Mouse (Mus musculus) layer of hippocampus, adult 11-12 months (tissue): Measurements from ENCODE around the gene Tubb4b.

ENCODE experiments used
- DNase-seq: peaks from one replicate; pipeline ENCODE4 v3.0.0; 2022; ENCODE audit warnings: low spot score

The Tubb4b gene

GRCm38 (mm10) chr2:25224766-25225752, 557 bp upstream of the Tubb4b start:
- DNase-seq: peak; percentile 99

DNA sequence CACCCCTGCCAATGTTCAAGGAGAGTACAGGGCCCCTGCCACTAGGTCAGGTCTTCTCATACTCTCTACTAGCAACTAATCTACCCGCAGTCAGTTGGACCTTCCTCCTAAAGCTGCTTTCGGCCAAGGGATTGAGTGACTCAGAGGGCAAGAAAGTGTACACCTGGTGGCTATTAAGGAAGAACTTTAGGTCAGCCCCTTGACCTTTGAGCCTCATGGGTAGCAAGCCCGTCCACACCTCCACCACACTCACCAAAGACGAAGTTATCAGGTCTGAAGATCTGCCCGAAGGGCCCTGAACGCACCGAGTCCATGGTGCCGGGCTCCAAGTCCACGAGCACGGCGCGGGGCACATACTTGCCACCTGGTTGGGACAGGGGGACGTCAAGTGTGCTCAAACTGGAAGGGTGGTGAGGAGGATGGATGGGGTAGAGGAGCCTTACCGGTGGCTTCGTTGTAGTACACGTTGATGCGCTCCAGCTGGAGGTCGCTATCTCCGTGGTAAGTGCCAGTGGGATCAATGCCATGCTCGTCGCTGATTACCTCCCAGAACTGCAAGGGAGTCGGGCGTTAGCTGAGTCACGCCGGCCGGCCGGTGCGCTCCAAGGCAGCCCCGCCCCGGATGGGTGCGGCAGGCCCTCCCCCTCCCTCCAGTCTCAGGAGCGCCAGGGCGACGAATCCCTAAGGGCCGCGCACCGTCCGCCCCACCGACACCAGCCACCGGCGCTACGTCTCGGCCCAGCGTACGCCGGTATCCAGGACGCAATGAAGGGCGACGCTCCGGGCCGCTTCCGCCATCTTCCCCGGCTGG, 616 bp downstream of the Tubb4b start:
- peak; percentile 76 for DNase-seq

- no peak for DNase-seq
Measured at GRCm38 (mm10) chr2:25221331-25221772, 3.1 kb downstream of the Tubb4b start.

- DNase-seq: no peak
Measured at GRCm38 (mm10) chr2:25218445-25218844, 6.1 kb downstream of the Tubb4b start, which contains the start of gene Fam166a. TSS of gene Fam166a (plus strand) at chr2:25218745.

DNA sequence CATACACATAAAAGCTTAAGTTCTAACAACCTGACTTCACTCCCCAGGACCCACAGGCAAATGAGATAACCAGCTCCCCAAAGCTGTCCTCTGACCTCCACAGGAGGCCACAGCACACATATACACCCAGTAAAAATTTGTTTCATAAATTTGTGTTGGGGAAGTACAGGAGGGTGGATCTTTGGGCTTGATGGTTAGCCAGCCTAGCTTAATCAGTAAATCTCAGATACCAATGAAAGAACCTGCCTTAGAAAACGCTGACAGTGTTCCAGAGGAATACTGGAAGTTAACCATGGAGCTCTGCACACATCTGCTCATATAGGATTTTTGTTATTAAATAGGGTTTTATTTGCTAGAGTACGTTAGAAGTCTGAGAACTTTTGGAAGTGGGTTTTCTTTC, 6.8 kb downstream of the Tubb4b start:
- DNase-seq: no peak

GRCm38 (mm10) chr2:25214444-25214843, 10.1 kb downstream of the Tubb4b start, which contains the start of gene Stpg3:
TSS of gene Stpg3 (minus strand) at chr2:25214637.
- DNase-seq: no peak

- no peak for DNase-seq
Measured at GRCm38 (mm10) chr2:25213266-25213865, 11.1 kb downstream of the Tubb4b start.

DNA sequence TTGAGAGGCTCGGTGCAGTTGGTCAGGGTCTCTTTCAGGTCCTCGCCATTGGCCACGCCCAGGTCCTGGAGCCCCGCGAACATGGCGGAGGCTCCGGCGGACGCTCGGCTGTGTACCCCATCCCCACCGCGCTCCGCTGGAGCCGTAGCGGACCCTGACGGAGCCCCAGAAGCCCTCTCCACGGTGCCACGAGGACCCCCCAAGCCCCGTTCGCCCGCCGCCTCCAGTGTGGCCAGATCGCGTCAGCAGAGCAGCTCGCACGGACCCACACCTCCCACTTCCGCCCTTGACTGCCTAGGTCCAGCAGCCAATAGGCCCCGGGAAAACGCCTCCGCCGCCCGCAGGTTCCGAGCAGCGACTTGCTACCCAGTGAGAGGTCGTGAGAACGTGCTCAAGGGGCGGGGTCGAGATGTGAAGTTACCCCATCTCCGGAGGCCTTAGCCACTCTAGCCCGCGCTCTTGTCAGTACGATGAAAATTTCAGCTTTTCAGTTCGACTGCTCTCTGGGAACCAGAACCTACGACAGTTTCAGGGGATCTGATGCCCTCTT, 13.3 kb downstream of the Tubb4b start, which contains the start of gene Nelfb:
Nelfb (minus strand) TSS at position 369 of the 550 bp plus-strand sequence.
- peak; percentile 86 for DNase-seq

DNA sequence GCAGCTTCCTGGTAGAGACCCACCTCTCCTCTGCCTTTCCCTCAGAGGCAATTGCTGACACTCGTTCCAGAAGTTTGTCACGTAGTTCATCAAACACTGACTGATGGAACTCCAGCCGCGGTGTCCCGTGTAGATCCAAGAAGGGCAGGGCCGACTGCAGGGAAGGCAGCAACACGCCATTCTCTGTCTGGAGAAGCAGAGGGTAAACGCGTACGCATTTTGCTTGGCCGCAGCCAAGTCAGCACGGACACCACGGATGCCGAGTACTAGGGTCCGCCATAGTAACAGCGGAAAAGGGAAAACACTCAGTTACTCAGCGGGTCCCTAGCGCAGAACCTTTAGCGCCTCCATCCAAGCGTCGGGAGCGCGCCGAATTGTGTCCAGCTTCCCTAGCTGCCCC, 13.8 kb downstream of the Tubb4b start:
- no peak for DNase-seq

DNA sequence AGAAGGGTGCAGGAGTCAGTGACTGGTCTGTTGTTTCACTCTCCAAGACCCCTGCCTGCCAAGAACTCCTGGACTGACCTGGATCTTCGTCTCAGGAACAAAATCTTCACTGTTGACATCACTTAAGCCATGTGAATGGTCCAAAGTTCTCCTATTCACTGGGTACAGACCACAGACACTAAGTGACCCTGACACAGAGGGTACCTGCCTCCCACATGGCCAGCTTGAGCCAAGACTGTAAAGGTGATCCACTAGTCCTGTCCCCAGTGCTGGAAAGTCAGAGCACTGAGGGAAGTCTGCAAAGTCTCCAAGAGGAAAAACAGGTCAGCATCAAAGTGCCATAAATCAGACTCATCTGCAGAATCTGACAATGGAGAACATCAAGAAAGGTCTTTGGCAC, 16.9 kb downstream of the Tubb4b start:
- no peak for DNase-seq

GRCm38 (mm10) chr2:25203631-25204214, 20.8 kb downstream of the Tubb4b start:
- DNase-seq: no peak

DNA sequence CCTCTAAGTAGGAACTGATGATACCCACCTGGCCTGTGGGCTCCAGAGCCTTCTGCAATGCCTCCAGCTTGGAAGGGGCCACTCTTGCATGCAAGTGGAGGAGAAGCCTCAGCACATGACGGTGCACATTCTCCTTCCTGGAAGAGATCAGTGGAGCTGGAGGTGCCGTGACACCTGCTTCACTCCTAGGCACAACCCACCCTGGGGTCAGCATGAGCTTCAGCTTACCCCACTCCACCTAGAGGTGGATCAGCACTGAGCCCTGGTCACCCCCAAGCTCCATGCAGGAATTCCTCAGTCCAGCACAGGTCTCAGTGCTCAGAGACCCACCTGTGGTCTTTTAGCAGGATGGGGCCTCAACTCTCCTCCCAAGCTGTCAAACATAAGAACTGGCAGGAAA, 23.9 kb downstream of the Tubb4b start:
- DNase-seq: no peak

DNA sequence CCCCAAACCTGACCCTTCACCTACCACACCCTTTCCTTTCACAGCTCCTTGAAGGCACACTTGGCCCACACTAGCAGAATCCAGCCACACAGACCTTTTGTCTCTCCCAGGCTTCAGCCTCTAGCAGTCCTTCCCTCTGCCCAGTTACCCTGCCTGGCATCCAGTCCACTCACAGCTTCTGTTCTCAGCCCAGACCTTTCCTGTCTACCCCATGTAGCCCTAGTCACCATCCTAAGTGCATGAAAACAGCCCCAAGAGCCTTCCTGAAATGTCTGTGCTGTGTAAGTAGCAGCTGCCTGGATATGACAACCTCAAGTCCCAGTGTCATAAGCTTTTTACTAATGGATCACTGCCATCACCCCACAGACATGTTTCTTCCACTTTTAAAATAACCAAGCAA, 26.6 kb downstream of the Tubb4b start:
- no peak for DNase-seq

GRCm38 (mm10) chr2:25197191-25197590, 27.3 kb downstream of the Tubb4b start:
- DNase-seq: no peak

GRCm38 (mm10) chr2:25196172-25196954, 28.1 kb downstream of the Tubb4b start, which contains the start of gene Tor4a:
TSS of gene Tor4a (minus strand) at chr2:25196886.
- DNase-seq: peak; percentile 49

GRCm38 (mm10) chr2:25195211-25196156, 29.0 kb downstream of the Tubb4b start:
- no peak for DNase-seq

DNA sequence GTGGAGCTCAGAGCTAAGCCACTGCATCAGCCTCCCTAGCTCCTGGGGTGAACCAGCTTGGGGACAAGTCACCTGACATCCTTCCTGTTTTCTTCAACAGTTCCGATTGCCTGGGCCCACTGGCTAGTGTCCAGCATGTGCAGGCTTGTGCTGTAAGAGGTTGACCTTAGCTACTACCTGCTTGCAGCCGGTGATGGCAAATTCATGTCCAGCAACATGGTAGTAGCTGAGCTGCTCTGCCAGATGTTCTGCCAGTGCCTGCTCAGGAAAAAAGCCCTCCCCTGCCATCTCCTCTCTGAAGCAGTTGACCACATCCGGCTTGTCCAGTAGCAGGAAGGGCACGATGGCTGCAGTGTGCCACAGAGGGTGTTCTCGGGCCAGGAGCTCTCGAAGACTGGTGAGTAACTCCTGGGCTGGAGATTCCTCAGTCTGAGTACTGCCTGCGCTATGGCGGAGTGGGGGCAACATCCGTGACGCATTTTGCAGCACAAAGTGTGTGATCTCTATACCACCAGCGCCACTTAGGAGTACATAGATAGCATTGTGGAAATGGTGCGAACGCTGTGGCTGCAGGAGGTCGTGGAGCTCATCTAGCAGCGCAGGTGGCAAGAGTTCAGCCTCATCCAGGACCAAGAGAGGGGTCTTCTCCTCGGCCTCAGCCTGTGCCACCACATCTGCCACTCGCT, 29.9 kb downstream of the Tubb4b start:
- DNase-seq: no peak

DNA sequence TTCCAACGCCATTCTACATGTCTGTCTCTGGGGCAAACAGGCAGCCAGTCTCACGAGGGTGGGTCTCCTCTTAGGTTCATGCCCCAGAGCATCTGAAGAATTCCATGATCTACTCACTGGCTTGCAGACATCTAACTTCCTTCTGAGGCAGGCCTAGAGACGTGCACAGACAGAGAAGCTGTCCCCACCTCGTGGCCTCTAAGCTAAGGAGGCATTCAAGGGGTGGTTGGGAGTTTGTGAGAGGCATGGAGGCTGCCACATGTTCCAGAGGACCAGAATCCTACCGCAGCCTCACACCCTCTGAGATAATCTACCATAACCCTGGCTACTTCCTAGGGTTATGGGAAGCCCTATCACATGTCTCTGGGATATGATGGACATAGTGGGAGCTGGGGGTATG, 30.5 kb downstream of the Tubb4b start:
- no peak for DNase-seq

DNA sequence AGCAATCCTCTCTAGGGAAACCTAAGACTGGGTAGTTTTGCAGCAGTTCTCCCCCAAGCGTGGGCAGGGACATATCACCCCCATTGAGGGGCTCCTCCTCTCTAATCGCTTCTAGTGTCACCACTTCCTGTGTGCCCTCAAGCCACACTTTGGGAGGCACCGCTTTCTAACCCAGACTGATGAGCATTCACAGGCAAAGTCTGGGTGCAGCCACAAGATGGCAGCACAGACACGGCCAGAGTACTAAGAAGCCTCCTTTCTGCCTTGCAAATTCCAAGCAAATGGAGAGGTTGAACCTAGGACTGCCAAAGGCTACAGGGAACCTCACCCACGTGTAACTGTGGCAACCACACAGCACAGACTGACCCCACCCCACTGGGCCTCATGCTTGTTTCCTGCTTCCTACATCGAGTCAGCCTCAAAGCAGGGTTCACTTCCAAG, 31.2 kb downstream of the Tubb4b start:
- DNase-seq: peak; percentile 88
